Mouse (Mus musculus) hindbrain, embryonic 16.5 days (tissue): ENCODE data around the gene Tctn1. TPM values are rescaled to one million over a fixed set of nuclear protein-coding genes. Genes with fewer than 3 reads are reported as not detected.

Source experiments
- ATAC-seq: fragments of 200-750 bp; cut with Nextera tagmentation; 2 replicates; pipeline ENCODE4 v1.8.0; 2017; ENCODE audit warnings: moderate TSS enrichment, moderate library complexity
- H3K27ac ChIP-seq: fragments of 300-500 bp; sonication (generic); 2 replicates; pipeline ENCODE4 v1.5.1; 2014; ENCODE audit warnings: low read depth, mild to moderate bottlenecking, control low read depth, low read length, moderate library complexity
- H3K27me3 ChIP-seq: fragments of 300-500 bp; sonication (generic); replicated peaks from 2 replicates; pipeline ENCODE4 v1.6.1; 2014; ENCODE audit warnings: low read length; ENCODE audit not compliant: control insufficient read depth, insufficient read depth
- H3K36me3 ChIP-seq: fragments of 300-500 bp; sonication (generic); 2 replicates; pipeline ENCODE4 v1.6.1; 2014; ENCODE audit warnings: mild to moderate bottlenecking, low read length, moderate library complexity, mixed read lengths; ENCODE audit not compliant: control insufficient read depth, insufficient read depth
- H3K4me1 ChIP-seq: fragments of 300-500 bp; sonication (generic); 2 replicates; pipeline ENCODE4 v1.6.1; 2014; ENCODE audit warnings: low read depth, low read length; ENCODE audit not compliant: control insufficient read depth, insufficient read depth
- H3K4me2 ChIP-seq: fragments of 300-500 bp; sonication (generic); 2 replicates; pipeline ENCODE4 v1.6.1; 2014; ENCODE audit warnings: mild to moderate bottlenecking, low read length, control low read depth, moderate library complexity
- H3K4me3 ChIP-seq: fragments of 300-500 bp; sonication (generic); 2 replicates; pipeline ENCODE4 v1.5.1; 2014; ENCODE audit warnings: mild to moderate bottlenecking, low read length, control low read depth, moderate library complexity
- H3K9ac ChIP-seq: fragments of 300-500 bp; sonication (generic); 2 replicates; pipeline ENCODE4 v1.6.1; 2014; ENCODE audit warnings: low read depth, mild to moderate bottlenecking, control low read depth, low read length, moderate library complexity
- H3K9me3 ChIP-seq: fragments of 300-500 bp; sonication (generic); 2 replicates; pipeline ENCODE4 v1.6.1; 2014; ENCODE audit warnings: mild to moderate bottlenecking, low read length, moderate library complexity; ENCODE audit not compliant: control insufficient read depth
- WGBS: fragments of 180-500 bp; shearing (Covaris S2); extraction: QIAGEN DNeasy Blood & Tissue Kit; methylation state at CpG from one replicate; pipeline ENCODE4 v1.1.7; 2014; 5-methylcytosine and 5-hydroxymethylcytosine counted together
- polyA plus RNA-seq: library from polyadenylated mRNA; unstranded; fragments of >200 nt; fragmentation: Nextera tagmentation; extraction: Ambion mirVana; gene quantifications from 2 replicates; pipeline ENCODE4 v1.2.1, GENCODE M21; 2015

Gene Tctn1
- polyA plus RNA-seq, 1 experiment from 2014 or later, result 5.3 TPM

GRCm38 (mm10) chr5:122279799-122280421 lies 15.7 kb upstream of the Tctn1 start:
- Histone ChIP-seq H3K36me3 (no peaks in the 10 kb centered on the region), H3K9ac (no peak overlapping the region), H3K4me3 (no peak overlapping the region), H3K4me2 (no peak overlapping the region), H3K27ac (no peak overlapping the region), H3K4me1 (peaks cover 4% of the 10 kb centered on the region; the same call in 1 of the 2 replicates), H3K27me3 (no peaks in the 10 kb centered on the region), H3K9me3 (no peaks in the 10 kb centered on the region)
- WGBS, result 85% methylated on average over 12 of the region's 12 CpGs
- no peak for ATAC-seq

DNA sequence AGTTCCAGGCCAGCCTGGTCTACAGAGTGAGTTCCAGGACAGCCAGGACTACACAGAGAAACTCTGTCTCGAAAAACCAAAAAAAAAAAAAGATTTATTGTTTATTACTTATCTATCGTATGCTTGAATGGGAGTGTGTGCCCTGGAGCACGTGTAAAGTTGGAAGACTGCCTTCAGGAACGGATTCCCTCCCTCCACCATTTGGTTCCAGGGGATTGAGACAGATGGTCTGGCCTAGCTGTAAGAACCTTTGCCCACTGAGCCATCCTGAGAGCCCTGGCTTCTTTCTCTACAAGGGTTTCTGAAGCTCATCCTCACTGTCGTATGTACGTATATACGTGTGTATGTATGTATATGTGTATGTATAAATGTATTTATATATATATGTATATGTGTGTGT lies 14.7 kb upstream of the Tctn1 start:
- WGBS, result 78% methylated on average over 7 of the region's 7 CpGs
- no peaks in the 10 kb centered on the region for H3K27me3 ChIP-seq
- H3K4me3 ChIP-seq, result no peak overlapping the region

GRCm38 (mm10) chr5:122274785-122275184 lies 10.5 kb upstream of the Tctn1 start:
- Histone ChIP-seq H3K4me3 (no peak overlapping the region), H3K27ac (no peak overlapping the region), H3K9ac (no peak overlapping the region), H3K4me2 (no peak overlapping the region), H3K27me3 (no peaks in the 10 kb centered on the region), H3K9me3 (no peaks in the 10 kb centered on the region), H3K4me1 (no peaks in the 10 kb centered on the region), H3K36me3 (no peaks in the 10 kb centered on the region)
- no peak for ATAC-seq
- WGBS, result 26% methylated on average over 5 of the region's 5 CpGs

More for the DNA sequence above, 14.7 kb upstream of the Tctn1 start:
- Histone ChIP-seq H3K9me3 (no peaks in the 10 kb centered on the region), H3K27ac (no peak overlapping the region), H3K9ac (no peak overlapping the region), H3K4me1 (peaks cover 3% of the 10 kb centered on the region; the same call in 1 of the 2 replicates), H3K36me3 (no peaks in the 10 kb centered on the region), H3K4me2 (no peak overlapping the region)
- no peak for ATAC-seq

- no peaks in the 10 kb centered on the region for H3K9me3 ChIP-seq
- H3K4me2 ChIP-seq, result no peak overlapping the region
- no peaks in the 10 kb centered on the region for H3K27me3 ChIP-seq
- ATAC-seq, result no peak
- no peak overlapping the region for H3K27ac ChIP-seq
- no peaks in the 10 kb centered on the region for H3K4me1 ChIP-seq
- H3K9ac ChIP-seq, result no peak overlapping the region
- 86% methylated on average over 5 of the region's 5 CpGs for WGBS
- H3K36me3 ChIP-seq, result no peaks in the 10 kb centered on the region
- no peak overlapping the region for H3K4me3 ChIP-seq
Observed at GRCm38 (mm10) chr5:122272821-122273220, 8.6 kb upstream of the Tctn1 start.

DNA sequence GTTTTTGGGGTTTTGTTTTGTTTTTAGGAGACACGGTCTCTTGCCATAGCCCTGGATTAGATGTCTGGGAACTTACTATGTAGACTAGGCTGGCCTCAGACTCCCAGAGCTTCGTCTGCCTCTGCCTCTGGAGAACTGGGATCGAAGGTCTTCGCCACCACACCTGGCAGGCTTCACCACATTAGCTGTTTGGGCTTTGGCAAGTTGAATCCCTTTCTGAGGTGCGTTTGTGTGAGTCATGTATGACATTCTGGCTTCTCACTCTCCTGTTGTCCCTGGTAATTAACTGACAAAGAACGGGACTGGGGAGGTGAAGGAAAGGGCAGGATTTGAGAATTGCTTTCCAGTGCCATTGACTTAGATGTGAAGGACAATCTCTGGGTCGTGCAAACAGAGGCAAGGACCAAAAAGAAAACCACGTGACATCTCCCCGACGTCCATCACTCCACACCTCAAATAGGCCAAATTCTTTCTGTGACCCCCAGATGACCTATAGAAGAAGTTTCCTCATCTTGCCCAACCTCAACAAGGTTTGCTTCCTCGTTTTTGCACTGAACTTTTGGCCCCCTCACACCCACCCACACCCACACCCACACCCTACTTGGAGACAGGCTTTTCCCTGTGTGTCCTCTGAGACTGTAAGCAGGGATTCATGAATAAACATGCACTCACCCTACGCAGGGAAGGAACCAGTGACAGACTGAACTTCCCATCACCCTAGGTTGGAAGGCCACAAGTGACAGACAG lies 4.8 kb upstream of the Tctn1 start:
- Histone ChIP-seq H3K9me3 (no peaks in the 10 kb centered on the region), H3K36me3 (no peaks in the 10 kb centered on the region), H3K9ac (no peak overlapping the region), H3K4me2 (no peak overlapping the region), H3K27me3 (no peaks in the 10 kb centered on the region), H3K27ac (no peak overlapping the region), H3K4me1 (no peaks in the 10 kb centered on the region), H3K4me3 (no peak overlapping the region)
- WGBS, result 69% methylated on average over 12 of the region's 12 CpGs
- ATAC-seq, result no peak

DNA sequence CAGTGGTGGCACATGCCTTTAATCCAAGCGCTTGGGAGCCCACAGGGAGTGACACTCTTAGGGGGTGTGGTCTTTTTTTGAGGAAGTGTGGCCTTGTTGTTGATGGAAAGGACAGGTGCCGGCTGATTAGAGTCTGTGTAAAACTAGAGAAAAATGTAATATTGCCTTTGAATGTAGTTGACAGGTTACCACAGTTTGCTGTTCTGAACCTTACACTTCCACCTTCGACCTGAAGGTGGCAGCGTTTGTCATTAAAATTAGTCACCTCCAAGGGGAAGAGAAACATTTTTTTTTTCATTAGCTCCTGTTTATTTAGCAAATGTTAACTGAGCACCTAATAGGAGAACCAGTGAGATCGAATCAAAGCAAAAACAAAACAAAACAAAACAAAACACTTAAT lies 3.6 kb upstream of the Tctn1 start:
- WGBS, result 26% methylated on average over 5 of the region's 5 CpGs
- no peak overlapping the region for H3K4me2 ChIP-seq
- H3K9ac ChIP-seq, result no peak overlapping the region
- H3K4me1 ChIP-seq, result peaks cover 3% of the 10 kb centered on the region; the same call in 1 of the 2 replicates
- H3K36me3 ChIP-seq, result no peaks in the 10 kb centered on the region
- H3K27ac ChIP-seq, result no peak overlapping the region
- no peaks in the 10 kb centered on the region for H3K9me3 ChIP-seq
- H3K4me3 ChIP-seq, result no peak overlapping the region
- ATAC-seq, result no peak
- no peaks in the 10 kb centered on the region for H3K27me3 ChIP-seq

- Histone ChIP-seq H3K27ac (no peak overlapping the region), H3K4me2 (no peak overlapping the region), H3K4me1 (peaks cover 3% of the 10 kb centered on the region; the same call in 1 of the 2 replicates), H3K9ac (no peak overlapping the region; the same call in 1 of the 2 replicates), H3K27me3 (no peaks in the 10 kb centered on the region), H3K4me3 (no peak overlapping the region), H3K36me3 (no peaks in the 10 kb centered on the region), H3K9me3 (no peaks in the 10 kb centered on the region)
- 77% methylated on average over 7 of the region's 7 CpGs for WGBS
- ATAC-seq, result no peak
Observed at GRCm38 (mm10) chr5:122267136-122267535, 2.9 kb upstream of the Tctn1 start.

- 93% methylated on average over 2 of the region's 2 CpGs for WGBS
- Histone ChIP-seq H3K9me3 (no peaks in the 10 kb centered on the region), H3K9ac (no peak overlapping the region), H3K4me3 (no peak overlapping the region), H3K27ac (no peak overlapping the region), H3K27me3 (no peaks in the 10 kb centered on the region), H3K36me3 (no peaks in the 10 kb centered on the region), H3K4me1 (peaks cover 3% of the 10 kb centered on the region; the same call in 1 of the 2 replicates), H3K4me2 (no peak overlapping the region)
- ATAC-seq, result no peak
Observed at GRCm38 (mm10) chr5:122265942-122266341, 1.7 kb upstream of the Tctn1 start.

- Histone ChIP-seq H3K4me2 (no peak overlapping the region), H3K4me1 (peaks cover 3% of the 10 kb centered on the region; the same call in 1 of the 2 replicates), H3K9ac (no peak overlapping the region), H3K36me3 (no peaks in the 10 kb centered on the region), H3K4me3 (no peak overlapping the region), H3K27me3 (no peaks in the 10 kb centered on the region), H3K27ac (no peak overlapping the region), H3K9me3 (no peaks in the 10 kb centered on the region)
- WGBS, result 69% methylated on average over 3 of the region's 3 CpGs
- no peak for ATAC-seq
Observed at GRCm38 (mm10) chr5:122265187-122265586, 927 bp upstream of the Tctn1 start.
